Mouse (Mus musculus) heart, postnatal 36 days (tissue): ENCODE data around the gene Tchp. TPM values are rescaled to one million over a fixed set of nuclear protein-coding genes. Genes with fewer than 3 reads are reported as not detected.
A peak's percentile ranks its signal among the peaks of the same experiment; 100 is the strongest.

ENCODE experiments used
- DNase-seq, 2 experiments: peaks; one replicate each; pipeline ENCODE4 v3.0.0; 2021 to 2022
- intact Hi-C: fragments of 180-260 bp; cut with DNase I; formaldehyde crosslinking; loops from one replicate; pipeline ENCODE4 v1.15.1; 2025
- total RNA-seq, 2 experiments: library from RNA; stranded (reverse); gene quantifications; 2 replicates each; pipeline ENCODE4 v1.2.3; 2021

The Tchp gene
- total RNA-seq: 1 to 10 TPM; 3.7 to 5.4 TPM

DNA sequence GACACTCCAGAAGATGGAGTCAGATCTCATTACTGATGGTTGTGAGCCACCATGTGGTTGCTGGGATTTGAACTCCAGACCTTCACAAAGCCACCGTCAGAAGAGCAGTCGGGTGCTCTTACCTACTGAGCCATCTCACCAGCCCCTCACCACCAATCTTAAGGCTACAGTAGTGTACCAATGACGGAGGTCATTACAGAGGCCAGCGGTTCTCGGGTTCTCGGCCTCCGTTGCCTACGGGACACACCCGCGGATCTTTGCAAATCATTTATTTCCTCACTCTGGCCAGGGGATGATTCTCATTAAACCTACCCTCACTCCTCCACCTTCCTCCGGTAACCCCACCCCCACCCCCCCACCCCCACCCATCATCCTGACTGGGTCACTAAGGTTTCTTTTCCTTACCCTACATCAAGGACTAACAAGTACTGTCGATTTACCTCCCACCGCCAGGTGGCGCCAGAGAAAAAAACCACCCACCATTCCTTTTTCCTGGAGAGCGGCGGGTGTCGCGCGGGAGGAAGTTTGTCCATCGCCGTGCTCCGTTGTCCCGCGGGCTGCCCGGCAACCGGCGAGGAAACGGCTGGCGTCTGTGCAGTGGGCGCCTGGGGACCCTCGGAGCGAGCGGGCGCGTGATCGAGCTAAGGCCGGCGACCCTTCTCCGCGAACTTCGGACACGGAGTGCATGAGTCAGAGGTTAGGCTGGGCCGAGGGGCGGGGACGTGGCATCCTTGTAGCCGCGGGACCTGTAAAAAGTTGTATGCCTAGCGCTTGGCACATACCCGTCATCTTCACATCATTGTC lies at the start of gene Tchp:
Tchp (plus strand) TSS at position 496 of the 804 bp plus-strand sequence.
- intact Hi-C loops: loop anchor here (1.0 to 5.0 kb wide), 4 partner anchors 31 to 150 kb away; partner anchors contain the start of genes Ankrd13a and Gm9936
- DNase-seq: peak; percentile 95 to 97

DNA sequence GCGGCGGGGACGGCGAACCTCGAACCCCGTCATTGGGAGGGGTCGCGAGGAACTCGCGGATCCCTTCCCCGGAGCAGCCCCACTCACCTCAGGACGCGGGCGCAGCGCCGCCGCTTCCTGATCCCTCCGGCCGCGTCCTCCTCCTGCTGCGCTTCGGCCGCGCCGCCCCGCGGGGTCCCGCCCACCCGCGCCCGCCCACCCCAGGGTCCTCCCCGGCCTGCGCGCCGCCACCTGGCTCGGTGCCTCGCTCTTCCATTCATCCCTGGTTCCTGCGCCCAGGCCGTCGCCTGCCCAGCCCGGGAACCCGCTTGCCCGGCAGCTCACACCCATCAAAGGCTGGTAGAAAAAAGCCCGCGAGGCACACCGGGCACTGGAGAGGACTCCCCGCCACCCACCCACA lies 49.3 kb upstream of the Tchp start, which contains the start of gene Trpv4:
Trpv4 (minus strand) TSS at position 167 of the 400 bp plus-strand sequence.
- intact Hi-C loops: no loop called here
- peak; percentile 30 to 45 for DNase-seq

GRCm38 (mm10) chr5:114661029-114661428 lies 46.5 kb upstream of the Tchp start:
- intact Hi-C loops: no loop called here
- DNase-seq: no peak

- no peak for DNase-seq
- intact Hi-C loops: no loop called here
These were observed 43.4 kb upstream of the Tchp start for GRCm38 (mm10) chr5:114664139-114664538.

- intact Hi-C loops: loop anchor here (1.0 kb wide), 1 partner anchor 22 kb away; no protein-coding TSS in a partner anchor
- DNase-seq: no peak
These were observed 42.8 kb upstream of the Tchp start for GRCm38 (mm10) chr5:114664750-114665149.

DNA sequence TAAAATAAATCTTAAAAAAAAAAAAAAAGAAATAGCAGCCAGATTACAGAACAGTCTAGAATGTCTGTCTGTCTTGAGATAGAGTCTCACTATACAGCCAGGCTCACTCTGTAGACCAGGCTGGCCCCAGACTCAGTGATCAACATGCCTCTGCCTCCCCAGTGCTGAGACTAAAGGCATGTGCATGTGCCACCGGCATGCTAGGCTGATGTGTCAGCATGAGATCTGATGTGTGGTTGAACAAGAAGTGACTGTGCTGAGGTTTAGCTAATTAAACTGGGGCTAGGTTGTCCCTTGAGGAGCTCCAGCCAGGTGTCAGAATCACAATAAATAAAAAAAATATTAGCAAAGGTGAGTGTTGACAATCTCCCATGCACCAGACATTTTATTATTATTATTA lies 40.9 kb upstream of the Tchp start:
- no peak for DNase-seq
- intact Hi-C loops: loop anchor here (1.0 kb wide), 1 partner anchor 27 kb away; no protein-coding TSS in a partner anchor

- DNase-seq: peak; percentile 100
- intact Hi-C loops: loop anchor here (1.0 kb wide), 1 partner anchor 28 kb away; no protein-coding TSS in a partner anchor
These were observed 40.2 kb upstream of the Tchp start for GRCm38 (mm10) chr5:114667228-114667856.

- DNase-seq: no peak
- intact Hi-C loops: loop anchor here (2.0 kb wide), 1 partner anchor 22 kb away; the partner anchor contains the start of gene Gltp
These were observed 38.5 kb upstream of the Tchp start for GRCm38 (mm10) chr5:114669014-114669413.

- no peak for DNase-seq
These were observed 34.4 kb upstream of the Tchp start for GRCm38 (mm10) chr5:114673114-114673513.

DNA sequence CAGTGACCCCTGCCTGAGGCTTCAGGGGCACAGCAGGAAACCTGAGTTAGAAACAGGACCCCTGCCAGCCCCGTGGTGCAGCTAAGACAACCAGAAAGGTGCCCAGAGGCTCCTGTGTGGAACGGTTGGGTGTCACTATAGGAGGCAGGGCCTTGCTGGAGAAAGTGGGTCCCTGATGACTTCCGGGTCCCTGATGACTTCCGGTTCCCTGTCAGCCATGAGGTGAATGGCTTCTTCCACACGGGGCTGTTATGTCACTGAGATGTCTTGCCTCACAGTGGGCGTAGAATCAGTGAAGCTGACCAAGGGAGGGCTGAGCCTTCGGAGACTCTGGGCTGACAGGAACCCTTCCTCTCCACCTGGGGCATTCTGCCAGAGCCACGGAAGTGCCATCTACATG lies 33.0 kb upstream of the Tchp start:
- intact Hi-C loops: no loop called here
- DNase-seq: no peak

More at GRCm38 (mm10) chr5:114673114-114673513, 34.4 kb upstream of the Tchp start:
- intact Hi-C loops: no loop called here

- no peak for DNase-seq
- intact Hi-C loops: no loop called here
These were observed 27.5 kb upstream of the Tchp start for GRCm38 (mm10) chr5:114679841-114680591.

GRCm38 (mm10) chr5:114680676-114681285 lies 26.8 kb upstream of the Tchp start:
- no peak for DNase-seq

DNA sequence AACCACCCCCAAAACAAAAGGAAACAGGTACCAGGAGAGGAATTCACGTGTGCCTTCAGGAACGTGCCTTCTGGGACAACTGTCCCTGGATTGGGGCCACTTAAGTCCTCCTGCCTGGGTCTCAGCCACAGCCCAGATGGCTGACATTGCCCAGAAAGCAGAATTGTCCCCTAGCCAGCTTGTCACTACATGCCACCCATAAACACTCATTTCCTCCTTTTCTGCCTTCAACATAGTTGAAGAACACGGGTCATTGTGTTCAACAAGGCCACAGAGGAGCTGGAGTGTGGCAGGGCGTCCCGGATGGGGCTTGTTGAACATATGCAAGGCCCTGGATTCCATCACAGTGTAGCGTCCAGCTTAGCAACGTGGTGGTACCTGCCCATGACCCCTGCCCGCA lies 25.8 kb upstream of the Tchp start:
- intact Hi-C loops: no loop called here
- no peak for DNase-seq

More at GRCm38 (mm10) chr5:114680676-114681285, 26.8 kb upstream of the Tchp start:
- intact Hi-C loops: no loop called here

GRCm38 (mm10) chr5:114685986-114686385 lies 21.6 kb upstream of the Tchp start:
- intact Hi-C loops: no loop called here
- DNase-seq: no peak

DNA sequence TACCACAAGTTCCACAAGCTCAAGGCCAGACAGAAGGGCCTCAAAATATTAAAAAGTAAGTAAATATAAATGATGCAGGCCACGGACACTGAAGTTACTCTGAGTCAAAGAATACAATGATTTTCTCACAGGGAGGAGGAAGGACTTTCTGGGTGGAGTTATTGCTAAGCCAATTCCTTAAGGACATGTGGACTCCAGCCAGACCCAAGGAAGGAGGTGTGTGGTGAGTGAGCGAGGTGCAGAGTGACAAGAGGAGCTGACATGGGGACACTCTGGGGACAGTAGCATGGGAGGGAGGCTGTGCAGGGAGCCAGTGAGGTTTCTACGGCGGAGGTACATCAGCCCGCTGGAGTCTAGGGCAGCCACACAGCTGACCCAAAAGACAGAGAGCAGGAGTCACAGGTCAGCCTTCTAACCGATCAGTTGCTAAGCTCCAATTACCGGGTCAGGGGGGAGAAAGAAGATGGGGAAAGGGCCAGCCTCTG lies 20.8 kb upstream of the Tchp start:
- no peak for DNase-seq
- intact Hi-C loops: no loop called here

- no peak for DNase-seq
- intact Hi-C loops: no loop called here
These were observed 19.7 kb upstream of the Tchp start for GRCm38 (mm10) chr5:114687901-114688300.

- no peak for DNase-seq
These were observed 18.9 kb upstream of the Tchp start for GRCm38 (mm10) chr5:114688703-114689102.

DNA sequence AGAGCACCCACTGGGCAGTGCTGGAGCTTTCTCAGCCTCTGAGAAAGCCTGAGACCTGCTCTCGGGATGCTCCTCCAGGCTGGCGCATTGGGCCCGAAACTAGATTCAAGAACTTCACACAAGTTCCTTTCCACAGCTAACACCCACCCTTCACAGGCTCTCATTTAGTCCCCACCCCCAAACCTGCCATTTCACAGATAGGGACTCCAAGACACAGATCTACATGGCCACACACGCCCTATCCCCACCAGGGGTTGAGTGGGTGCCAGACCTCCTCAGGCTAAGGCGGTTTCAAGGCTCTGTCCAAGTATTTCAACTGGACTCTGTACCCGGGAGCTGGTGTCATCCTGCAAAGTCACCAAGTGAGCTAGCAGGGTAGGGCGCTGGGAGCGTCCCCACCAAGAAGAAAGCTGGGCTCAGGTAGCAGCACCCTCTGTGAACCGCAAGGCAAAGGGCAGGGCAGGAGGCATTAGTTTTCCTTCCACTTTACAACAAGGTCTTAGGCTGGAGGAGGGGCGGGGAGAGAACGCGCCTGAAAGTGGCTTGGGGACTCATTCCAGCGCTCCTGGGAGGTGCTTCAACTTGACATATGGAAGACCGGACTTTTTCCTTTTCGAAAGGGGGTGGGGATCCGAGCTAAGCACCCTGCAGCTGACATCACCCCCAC lies 17.7 kb upstream of the Tchp start:
- peak in 1 of 2 experiments; percentile 35 for DNase-seq
- intact Hi-C loops: loop anchor here (2.0 kb wide), 1 partner anchor 21 kb away; no protein-coding TSS in a partner anchor

More at GRCm38 (mm10) chr5:114688703-114689102, 18.9 kb upstream of the Tchp start:
- intact Hi-C loops: no loop called here
